Mouse (Mus musculus): ENCODE data around the gene Sez6l.

Gene Sez6l

GRCm38 (mm10) chr5:112576993-112577670 is at the start of gene Sez6l:
Gene Sez6l (minus strand): TSS chr5:112577185.
- peak; percentile 82 for DNase-seq

GRCm38 (mm10) chr5:112625555-112626160 is 48.7 kb upstream of the Sez6l start:
- no peak for DNase-seq

GRCm38 (mm10) chr5:112622946-112623345 is 46.0 kb upstream of the Sez6l start:
- no peak for DNase-seq

GRCm38 (mm10) chr5:112620256-112620655 is 43.3 kb upstream of the Sez6l start:
- DNase-seq, result no peak

- no peak for DNase-seq
Measured at GRCm38 (mm10) chr5:112619344-112619743, 42.4 kb upstream of the Sez6l start.

- DNase-seq, result no peak
Measured at GRCm38 (mm10) chr5:112617602-112618247, 40.7 kb upstream of the Sez6l start.

- no peak for DNase-seq
Measured at GRCm38 (mm10) chr5:112615946-112616617, 39.1 kb upstream of the Sez6l start.

GRCm38 (mm10) chr5:112607867-112608516 is 31.0 kb upstream of the Sez6l start:
- no peak for DNase-seq

- no peak for DNase-seq
Measured at GRCm38 (mm10) chr5:112607119-112607518, 30.1 kb upstream of the Sez6l start.

- no peak for DNase-seq
Measured at GRCm38 (mm10) chr5:112605371-112605770, 28.4 kb upstream of the Sez6l start.

GRCm38 (mm10) chr5:112604251-112604650 is 27.3 kb upstream of the Sez6l start:
- DNase-seq, result no peak

- DNase-seq, result no peak
Measured at GRCm38 (mm10) chr5:112603594-112603993, 26.6 kb upstream of the Sez6l start.

- DNase-seq, result no peak
Measured at GRCm38 (mm10) chr5:112600309-112600939, 23.4 kb upstream of the Sez6l start.

- DNase-seq, result no peak
Measured at GRCm38 (mm10) chr5:112599538-112600308, 22.7 kb upstream of the Sez6l start.

- DNase-seq, result peak; percentile 45
Measured at GRCm38 (mm10) chr5:112597876-112598275, 20.9 kb upstream of the Sez6l start.

- no peak for DNase-seq
Measured at GRCm38 (mm10) chr5:112597307-112597706, 20.3 kb upstream of the Sez6l start.

GRCm38 (mm10) chr5:112596729-112597128 is 19.7 kb upstream of the Sez6l start:
- no peak for DNase-seq

- no peak for DNase-seq
Measured at GRCm38 (mm10) chr5:112595701-112596632, 19.0 kb upstream of the Sez6l start.

- no peak for DNase-seq
Measured at GRCm38 (mm10) chr5:112591706-112592105, 14.7 kb upstream of the Sez6l start.

GRCm38 (mm10) chr5:112586071-112586470 is 9.1 kb upstream of the Sez6l start:
- no peak for DNase-seq

Measured in right cerebral cortex, postnatal 14 days (tissue).